Mouse (Mus musculus): ENCODE results near the gene Syne2.
"Not testable (repeated sequence)": the region's sequence is repeated elsewhere in the genome, so short reads cannot be mapped to it uniquely, and the experiment has no call there.

Syne2 gene

DNA sequence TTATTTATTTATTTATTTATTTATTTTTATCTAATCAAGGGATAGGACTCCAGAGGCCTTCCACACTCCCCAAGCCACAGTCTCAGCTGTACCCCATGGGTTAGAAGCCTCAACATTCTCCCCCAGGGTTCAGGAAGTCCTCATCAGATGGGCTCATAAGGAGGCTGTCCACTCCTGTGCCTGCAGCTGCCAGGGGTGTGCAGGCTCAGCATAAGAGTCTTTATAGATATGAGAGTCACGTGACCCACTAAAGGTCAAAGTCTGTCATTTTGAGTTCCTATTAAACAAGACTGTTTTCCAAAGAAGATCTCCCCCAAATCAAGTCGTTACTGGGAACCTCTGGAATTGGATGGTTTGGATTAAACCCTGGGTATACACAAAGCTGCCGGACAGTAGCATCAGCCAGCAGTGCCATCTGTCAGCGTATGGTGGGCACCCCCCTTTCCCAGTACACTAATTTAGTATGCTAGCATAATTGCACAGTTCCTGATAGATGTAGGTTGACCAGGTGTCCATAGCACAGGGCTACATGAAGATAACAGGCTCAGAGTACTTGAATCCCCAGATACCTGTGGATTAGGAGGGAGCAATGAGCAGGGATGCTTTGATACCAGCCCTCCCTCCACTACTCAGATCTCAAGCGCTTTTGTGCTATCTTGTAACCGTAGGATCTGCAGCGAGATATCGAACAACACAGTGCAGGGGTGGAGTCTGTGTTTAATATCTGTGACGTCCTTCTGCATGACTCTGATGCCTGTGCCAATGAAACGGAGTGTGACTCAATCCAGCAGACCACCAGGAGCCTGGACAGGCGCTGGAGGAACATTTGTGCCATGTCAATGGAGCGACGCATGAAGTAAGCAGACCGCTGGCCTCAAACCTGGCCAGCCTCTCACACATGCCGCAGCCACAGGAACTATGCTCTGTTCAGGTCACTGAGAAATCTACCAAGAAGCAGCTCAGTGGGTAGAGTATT, 276.0 kb downstream of the Syne2 start:
- in situ Hi-C loops (cut with MseI, MboI): no loop called here

DNA sequence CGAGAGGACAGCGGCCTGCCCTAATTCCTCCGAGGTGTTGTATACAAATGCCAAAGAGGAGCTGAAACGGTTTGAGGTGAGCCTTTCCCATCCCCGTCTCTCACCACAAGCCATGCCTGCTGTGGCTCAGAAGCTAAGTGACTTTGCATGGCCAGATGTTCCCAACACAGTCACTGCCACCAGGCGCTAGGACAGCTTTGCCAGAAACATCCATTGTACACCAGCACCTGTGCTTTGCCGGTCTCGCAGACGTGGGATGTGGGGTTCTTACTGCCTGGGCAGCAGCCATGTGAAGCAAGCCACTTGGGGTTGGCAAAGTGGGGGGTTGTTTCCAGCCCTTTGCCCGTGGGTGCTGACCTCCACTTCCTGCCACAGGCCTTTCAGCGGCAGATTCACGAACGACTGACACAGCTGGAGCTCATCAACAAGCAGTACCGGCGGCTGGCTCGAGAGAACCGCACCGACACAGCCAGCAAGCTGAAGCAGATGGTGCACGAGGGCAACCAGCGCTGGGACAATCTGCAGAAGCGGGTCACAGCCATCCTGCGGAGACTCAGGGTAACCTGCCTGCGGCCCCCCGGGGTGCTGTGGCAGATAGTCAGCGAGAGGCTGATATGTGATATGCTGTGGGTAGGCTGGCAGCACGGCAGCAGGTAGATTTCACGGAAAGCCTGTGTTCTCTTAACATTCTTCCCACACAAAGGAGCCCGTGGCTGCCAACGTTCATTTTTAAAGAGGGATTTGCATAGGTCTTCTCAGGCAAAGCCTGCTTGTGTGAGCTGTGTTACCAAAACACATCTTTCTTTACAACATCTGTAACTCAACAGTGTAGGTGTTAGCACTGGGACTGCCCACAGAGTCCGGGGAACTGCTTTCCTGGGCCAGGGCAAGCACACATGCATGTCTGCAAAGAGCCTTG, 277.4 kb downstream of the Syne2 start:
- in situ Hi-C loops (cut with MseI, MboI): no loop called here

DNA sequence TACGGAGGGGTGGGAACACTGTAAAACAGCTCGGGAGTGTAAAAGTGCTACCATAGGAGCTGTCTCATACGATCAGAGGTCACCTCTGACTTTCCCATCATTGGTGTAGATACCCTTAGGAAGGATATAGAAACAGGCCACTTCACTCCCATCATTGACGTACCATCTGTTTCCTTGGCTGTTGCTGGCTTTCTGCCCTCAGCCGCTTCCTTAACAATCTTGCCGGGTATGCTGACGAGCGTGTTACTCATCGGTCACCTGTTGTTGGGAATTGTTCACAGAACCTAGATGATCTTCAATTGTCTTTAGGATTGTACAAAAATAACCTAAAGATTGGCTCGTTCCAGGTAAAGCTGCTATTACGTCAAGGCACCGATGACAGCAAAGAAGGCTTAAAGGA, 284.7 kb downstream of the Syne2 start:
- in situ Hi-C loops (cut with MseI, MboI): no loop called here

DNA sequence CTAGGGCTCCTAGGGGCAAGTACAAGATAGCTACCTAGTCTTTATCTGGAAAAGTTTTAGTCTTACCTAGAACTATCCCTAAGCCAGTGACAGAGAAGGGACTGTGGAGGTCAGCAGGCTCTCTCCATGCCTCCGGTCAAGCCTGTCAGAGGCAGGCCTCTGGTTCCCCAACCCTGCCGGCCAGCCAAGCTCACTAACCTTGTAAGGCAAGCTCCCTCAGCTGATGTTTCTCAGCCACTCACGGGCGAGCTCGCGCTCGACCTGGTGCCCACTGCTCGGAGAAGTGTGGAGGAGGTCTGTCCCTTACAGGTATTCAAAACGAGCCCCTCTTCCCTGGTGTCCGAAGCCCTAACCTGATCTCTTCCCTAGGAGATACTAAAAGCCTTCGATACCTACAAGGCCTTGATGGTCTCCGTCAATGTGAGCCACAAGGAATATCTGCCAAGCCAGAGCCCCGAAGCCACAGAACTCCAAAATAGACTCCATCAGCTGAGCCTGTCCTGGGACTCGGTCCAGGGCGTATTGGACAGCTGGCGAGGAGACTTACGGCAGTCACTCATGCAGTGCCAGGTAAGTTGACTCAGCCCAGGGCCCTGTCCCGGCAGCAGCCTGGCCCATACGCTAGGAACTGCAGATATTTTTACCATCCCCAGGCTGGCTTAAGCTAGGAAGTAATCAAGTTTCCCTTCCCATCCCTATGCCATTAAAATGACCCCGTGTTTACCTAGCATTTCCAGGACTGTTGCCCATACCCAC, 286.8 kb downstream of the Syne2 start:
- in situ Hi-C loops (cut with MseI, MboI): no loop called here

DNA sequence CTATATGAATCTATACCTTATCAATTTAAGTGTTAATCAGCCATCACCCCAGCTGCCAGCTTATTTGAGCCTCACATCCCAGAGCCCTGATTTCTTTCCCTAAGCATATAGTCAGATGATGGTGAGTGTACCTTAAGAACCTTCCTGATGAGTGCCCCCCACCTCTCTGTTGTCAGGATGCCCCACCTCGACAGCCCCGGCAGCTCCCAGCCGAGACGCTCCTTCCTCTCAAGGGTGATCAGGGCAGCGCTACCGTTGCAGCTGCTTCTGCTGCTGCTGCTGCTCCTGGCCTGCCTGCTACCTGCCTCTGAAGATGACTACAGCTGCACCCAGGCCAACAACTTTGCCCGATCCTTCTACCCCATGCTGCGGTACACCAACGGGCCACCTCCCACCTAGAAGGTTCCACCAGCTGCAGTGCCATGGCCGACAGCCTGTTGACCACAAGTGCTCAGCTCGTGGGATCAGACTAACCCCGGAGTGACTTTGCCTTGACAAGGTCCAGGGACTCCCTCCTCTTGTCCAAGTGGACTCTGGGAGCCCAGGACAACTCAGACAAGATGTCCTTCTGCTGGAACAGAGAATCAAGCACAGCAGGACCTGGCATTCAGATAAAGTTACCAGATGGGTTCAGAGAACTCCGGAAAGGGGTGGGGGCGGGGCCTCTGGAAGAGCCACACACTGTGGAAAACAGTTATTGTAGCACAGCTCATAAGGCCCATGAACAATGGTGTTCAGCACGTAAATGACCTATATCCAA, 291.9 kb downstream of the Syne2 start:
- in situ Hi-C loops (cut with MseI, MboI): no loop called here

DNA sequence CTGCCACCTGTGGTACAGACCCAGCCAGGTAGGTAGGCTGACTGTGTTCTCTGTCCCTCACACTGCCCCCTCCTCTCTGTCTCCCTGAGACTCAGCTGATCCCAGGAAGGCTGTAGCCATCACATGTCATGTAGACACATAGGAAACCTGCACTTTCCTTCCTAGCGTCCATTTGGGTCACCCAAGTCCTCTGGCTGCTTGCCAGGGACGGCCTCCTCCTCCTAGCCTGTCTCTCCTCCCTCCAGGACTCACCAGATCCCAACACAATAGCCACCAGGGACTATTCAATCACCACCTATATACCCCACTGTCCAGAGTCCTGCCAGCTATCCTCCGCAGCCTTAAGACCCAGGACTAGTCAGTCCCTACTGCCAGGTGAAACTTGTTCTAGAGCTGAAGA, 293.1 kb downstream of the Syne2 start:
- in situ Hi-C loops (cut with MseI, MboI): no loop called here

DNA sequence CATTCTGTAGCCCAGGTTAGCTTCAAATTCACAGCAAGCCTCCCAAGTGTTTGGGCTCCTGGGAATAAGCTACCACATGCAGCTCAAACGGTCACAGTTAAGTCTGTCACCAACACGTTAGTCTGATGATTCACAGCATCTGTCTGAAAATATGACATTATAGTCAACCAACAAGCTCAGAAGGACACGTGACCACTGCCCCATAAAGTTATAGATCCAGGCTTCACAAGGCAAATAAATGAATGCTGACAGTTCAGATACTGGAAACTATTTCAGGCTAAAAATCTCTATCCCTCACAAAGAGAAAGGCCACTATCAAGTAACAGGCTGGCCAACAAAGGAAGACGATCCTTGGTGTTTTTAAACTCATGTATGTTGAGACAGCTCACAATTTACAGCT, 298.6 kb downstream of the Syne2 start:
- in situ Hi-C loops (cut with MseI, MboI): no loop called here

DNA sequence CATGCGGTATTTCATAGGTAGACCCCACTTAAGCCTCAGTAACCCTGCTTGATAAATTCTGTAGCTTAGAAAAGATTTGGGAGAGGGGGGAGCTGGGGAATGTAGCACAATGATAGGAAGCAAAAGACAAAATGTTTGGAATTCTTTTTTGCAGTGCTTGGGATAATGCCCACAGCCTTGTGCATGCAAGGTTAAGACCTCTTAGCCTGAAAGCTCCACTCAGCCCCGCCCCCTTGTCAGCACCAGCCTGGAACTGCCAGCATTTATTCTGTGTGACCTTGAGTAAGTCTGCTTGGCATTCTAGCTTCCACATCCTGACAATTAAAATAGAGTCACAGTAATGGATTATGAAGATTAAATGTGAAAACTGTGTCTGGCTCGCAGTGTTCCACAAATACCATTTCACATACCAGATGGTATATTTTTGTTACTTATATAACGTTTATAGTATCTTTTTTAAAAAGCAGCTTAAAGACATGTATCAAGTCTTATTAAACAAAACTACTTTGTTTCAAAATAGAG, 299.8 kb downstream of the Syne2 start:
- in situ Hi-C loops (cut with MseI, MboI): no loop called here

DNA sequence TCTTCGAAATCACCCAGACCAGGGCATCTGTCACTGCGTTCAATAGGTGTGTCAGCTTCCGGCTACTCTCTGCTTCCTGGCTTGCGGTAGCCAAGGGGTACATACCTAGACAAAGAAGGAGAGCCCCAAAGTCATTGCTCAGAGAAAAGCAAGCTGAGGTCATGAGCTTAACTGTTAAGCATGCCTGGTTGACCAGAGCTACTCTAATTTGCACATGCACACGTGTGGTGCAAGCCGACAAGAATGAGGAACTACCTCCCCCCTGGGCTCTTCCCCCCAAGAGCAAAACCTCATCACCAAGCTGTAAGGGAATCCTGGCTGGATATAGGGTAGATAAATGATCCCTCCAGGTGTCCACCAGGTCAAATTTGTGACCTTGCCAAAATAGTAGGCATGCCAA, 305.3 kb downstream of the Syne2 start:
- in situ Hi-C loops (cut with MseI, MboI): no loop called here

DNA sequence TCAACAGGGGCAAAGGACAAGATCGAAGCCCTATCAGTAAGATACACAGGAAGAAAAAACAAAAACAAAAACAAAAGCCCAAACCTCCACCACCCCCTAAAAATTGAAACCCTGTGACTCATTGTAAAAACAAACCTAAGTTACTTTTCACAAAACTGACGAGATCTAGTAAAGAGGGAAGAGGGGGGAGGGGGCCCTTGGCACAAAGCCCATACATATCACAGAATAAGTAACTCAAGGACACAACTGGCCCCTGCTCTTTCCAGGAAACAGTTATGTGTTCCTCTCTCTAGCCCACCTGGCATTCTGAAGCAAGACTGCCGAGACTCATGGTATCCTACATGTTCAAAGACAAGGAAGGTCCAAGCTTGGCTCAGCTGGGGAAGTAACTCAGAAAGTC, 310.4 kb downstream of the Syne2 start:
- in situ Hi-C loops (cut with MseI, MboI): no loop called here

DNA sequence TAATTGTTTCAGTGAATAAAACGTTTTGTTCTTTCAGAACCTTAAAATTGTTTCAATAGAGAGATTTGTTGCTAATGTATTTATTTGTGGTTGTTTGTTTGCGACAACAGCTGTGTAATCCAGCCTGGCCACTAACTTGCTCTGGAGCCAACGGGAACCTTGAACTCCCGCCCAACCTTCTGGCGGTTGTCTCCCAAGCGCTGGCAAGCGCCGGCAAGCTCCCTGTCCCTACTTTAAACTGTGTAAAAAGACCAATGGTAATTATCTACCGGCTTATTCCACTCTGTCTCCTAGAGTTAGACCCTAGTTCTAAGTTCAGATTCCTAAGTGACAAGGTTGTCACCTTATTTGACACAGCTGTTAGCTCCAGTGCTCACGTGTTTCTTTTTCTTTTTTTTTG, 310.9 kb downstream of the Syne2 start:
- in situ Hi-C loops (cut with MseI, MboI): no loop called here

DNA sequence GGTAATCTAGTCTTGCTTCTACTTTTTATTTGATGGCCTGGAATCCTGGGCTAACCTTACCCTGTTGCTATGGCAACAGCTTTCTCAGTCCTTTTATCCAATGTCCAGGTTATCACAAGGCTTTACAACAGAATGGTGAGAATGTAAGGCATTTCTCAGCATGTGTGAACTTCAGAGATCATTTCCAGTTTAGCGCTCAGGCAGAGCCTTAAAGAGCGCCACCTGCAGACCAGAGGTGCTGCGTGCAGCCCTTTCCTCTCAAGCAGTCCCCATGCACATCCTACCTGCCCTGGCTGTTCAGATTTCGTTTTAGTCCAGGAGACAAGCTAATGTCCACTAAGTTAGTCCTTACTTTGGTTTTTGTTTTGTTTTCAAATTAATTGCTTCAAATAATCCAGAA, 312.3 kb downstream of the Syne2 start:
- in situ Hi-C loops (cut with MseI, MboI): loop anchor here in 1 of 2 experiments (5.0 kb wide), 1 partner anchor 113 kb away; no protein-coding TSS in a partner anchor

DNA sequence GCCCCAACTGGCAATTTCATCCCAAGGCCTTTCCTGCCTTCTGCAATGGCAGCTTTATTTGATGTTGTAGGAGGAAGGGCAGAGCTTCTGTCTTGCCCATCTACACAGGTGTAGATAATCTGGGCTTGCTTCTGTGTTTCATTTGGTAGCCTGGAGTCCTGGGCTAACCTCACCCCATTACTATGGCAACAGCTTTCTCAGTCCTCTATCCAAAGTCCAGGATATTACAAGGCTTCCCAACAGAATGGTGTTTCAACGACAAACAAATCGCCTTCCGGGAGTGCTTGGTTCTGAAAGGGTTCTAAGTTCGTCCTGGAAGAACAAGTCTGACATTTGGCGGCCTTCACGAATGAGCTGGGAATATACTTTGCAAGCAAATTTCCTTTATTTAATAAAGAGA, 313.0 kb downstream of the Syne2 start:
- in situ Hi-C loops (cut with MseI, MboI): loop anchor here in 1 of 2 experiments (5.0 kb wide), 1 partner anchor 114 kb away; no protein-coding TSS in a partner anchor

DNA sequence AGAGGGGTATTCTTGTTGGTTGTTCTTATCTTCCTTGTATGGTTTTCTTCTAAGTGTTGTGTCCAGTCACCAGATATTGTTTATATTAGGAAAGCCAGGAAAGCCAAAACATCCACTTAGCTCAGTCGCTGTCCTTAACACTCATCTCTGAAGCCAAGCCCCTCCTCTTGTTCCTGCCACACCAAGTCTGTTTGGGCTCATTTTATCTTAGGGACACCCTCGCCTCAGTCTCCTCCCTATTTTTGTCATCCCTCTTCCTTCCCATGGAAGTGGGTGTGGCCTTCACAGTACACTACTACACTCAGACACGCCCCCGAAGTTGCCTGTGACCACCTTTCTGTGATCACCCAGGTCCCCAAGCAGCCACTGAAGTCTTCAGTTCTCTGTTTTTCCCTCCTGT, 314.7 kb downstream of the Syne2 start:
- in situ Hi-C loops (cut with MseI, MboI): loop anchor here in 1 of 2 experiments (5.0 kb wide), 1 partner anchor 115 kb away; no protein-coding TSS in a partner anchor

DNA sequence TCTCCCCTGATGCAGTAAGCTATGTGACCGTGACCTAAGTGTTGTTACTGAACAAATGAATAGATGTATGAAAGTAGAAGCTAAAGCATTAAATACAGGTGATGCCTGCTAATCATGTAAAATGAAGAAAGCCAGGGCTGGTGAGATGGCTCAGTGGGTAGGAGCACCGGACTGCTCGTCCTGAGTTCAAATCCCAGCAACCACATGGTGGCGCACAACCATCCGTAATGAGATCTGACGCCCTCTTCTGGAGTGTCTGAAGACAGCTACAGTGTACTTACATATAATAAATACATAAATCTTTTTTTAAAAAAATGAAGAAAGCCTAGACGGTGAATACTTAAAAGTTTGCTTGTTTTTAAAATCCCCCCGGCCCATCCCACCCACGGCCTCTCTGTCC, 315.1 kb downstream of the Syne2 start:
- in situ Hi-C loops (cut with MseI, MboI): loop anchor here in 1 of 2 experiments (5.0 kb wide), 1 partner anchor 116 kb away; no protein-coding TSS in a partner anchor

DNA sequence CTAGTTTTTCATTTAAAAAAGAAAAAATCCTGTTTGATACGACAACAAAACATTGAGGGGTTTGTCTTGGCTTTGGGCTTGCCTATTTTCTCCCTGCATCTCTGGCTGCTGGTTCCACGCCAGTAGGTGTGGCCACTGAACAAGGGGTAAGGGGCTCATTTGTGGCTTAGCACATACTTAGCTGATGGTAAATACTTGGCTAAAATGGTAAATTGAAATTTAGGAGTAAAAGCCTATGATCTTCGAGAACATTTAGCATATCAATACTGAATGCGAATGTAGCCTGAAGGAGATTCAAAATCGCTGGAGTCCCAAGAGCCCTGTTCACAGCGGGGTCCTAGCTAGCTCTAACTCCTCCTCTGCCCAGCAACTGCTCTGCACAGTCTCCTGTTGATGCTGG, 318.8 kb downstream of the Syne2 start:
- in situ Hi-C loops (cut with MseI, MboI): no loop called here

DNA sequence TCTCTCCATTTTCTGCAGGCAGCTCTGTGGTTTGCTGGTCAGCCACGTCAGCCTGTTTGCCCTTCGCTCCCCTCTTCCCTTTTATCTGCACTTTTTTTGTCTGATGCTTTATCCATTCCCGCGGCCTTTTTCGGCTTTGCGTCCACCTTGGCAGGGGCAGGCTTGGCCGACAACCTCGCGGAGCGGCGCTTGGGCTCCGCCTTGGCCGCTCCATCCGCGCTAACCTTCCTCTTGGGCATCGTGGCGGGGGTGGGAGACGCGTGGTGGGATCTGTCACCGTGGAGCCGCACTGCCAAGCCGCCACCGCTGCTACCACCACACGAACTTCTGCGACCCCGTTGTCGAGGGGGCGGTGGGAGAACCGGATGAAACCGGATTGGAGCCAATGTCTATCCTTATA, 334.5 kb downstream of the Syne2 start:
- in situ Hi-C loops (cut with MseI, MboI): not testable (repeated sequence)

All from mouse trophoblast stem cell (cell line).